Mouse (Mus musculus) heart, adult 18-20 months (tissue): ENCODE results near the gene Hsd3b7. TPM values are rescaled to one million over a fixed set of nuclear protein-coding genes. Genes with fewer than 3 reads are reported as not detected.

ENCODE experiments used
- total RNA-seq, 2 experiments: library from RNA; stranded (reverse); gene quantifications; 2 replicates each; pipeline ENCODE4 v1.2.3; 2021

Hsd3b7 gene
- total RNA-seq, 2 experiments from 2014 or later: 10.8 to 13.9 TPM

Other genes with a start within 250 kb of the Hsd3b7 start
- gene Tmem265, start 239.2 kb upstream of the Hsd3b7 start, total RNA-seq: not detected
- 10 to 100 TPM; 14.9 to 16.4 TPM for gene Phkg2, start 227.3 kb upstream of the Hsd3b7 start, total RNA-seq
- 10 to 100 TPM; 12.6 to 15.4 TPM for gene Ccdc189, start 212.0 kb upstream of the Hsd3b7 start, total RNA-seq
- gene Rnf40, start 211.8 kb upstream of the Hsd3b7 start, total RNA-seq: 10 to 100 TPM; 41.0 to 42.8 TPM
- 10 to 100 TPM; 16.5 TPM for gene Zfp629, start 184.8 kb upstream of the Hsd3b7 start, total RNA-seq
- gene Bcl7c, start 91.7 kb upstream of the Hsd3b7 start, total RNA-seq: 10 to 100 TPM; 34.1 to 35.4 TPM
- 1 to 10 TPM; 8.8 to 9.7 TPM for gene Ctf1, start 87.9 kb upstream of the Hsd3b7 start, total RNA-seq
- not detected for gene Ctf2, start 68.4 kb upstream of the Hsd3b7 start, total RNA-seq
- gene Fbxl19, start 56.1 kb upstream of the Hsd3b7 start, total RNA-seq: 1 to 10 TPM; 3.3 to 4.0 TPM
- gene Orai3, start 30.8 kb upstream of the Hsd3b7 start, total RNA-seq: 10 to 100 TPM; 20.5 to 26.4 TPM
- gene Setd1a, start 23.9 kb upstream of the Hsd3b7 start, total RNA-seq: 10 to 100 TPM; 15.8 to 19.5 TPM
- 1 to 10 TPM; 2.5 to 2.6 TPM for gene Gm49388, start 15.0 kb upstream of the Hsd3b7 start, total RNA-seq
- 10 to 100 TPM; 66.5 to 67.0 TPM for gene Stx4a, start 23.7 kb downstream of the Hsd3b7 start, total RNA-seq
- gene Stx1b, start 23.9 kb downstream of the Hsd3b7 start, total RNA-seq: under 1 TPM; 0.30 to 0.72 TPM
- gene Zfp646, start 75.6 kb downstream of the Hsd3b7 start, total RNA-seq: 10 to 100 TPM; 16.7 to 17.9 TPM
- gene Zfp668, start 76.2 kb downstream of the Hsd3b7 start, total RNA-seq: 1 to 10 TPM; 3.4 to 4.1 TPM
- gene Prss53, start 90.4 kb downstream of the Hsd3b7 start, total RNA-seq: 1 to 10 TPM in 1 of 2 experiments, under 1 TPM in 1; 0.52 to 1.3 TPM
- under 1 TPM in 1 of 2 experiments, not detected in 1; 0.27 TPM for gene Gm21974, start 94.8 kb downstream of the Hsd3b7 start, total RNA-seq
- 10 to 100 TPM; 19.3 to 20.8 TPM for gene Vkorc1, start 95.0 kb downstream of the Hsd3b7 start, total RNA-seq
- gene Bckdk, start 103.5 kb downstream of the Hsd3b7 start, total RNA-seq: 100 to 1,000 TPM; 119 to 128 TPM
- 10 to 100 TPM; 14.1 to 14.6 TPM for gene Kat8, start 111.9 kb downstream of the Hsd3b7 start, total RNA-seq
- under 1 TPM in 1 of 2 experiments, not detected in 1; 0.26 TPM for gene Prss8, start 129.5 kb downstream of the Hsd3b7 start, total RNA-seq
- 1 to 10 TPM; 8.5 to 9.3 TPM for gene Prss36, start 146.1 kb downstream of the Hsd3b7 start, total RNA-seq
- gene Fus, start 166.9 kb downstream of the Hsd3b7 start, total RNA-seq: 100 to 1,000 TPM; 108 to 156 TPM
- gene Pycard, start 193.3 kb downstream of the Hsd3b7 start, total RNA-seq: 10 to 100 TPM in 1 of 2 experiments, 1 to 10 TPM in 1; 9.0 to 10.5 TPM
- gene Trim72, start 203.3 kb downstream of the Hsd3b7 start, total RNA-seq: 100 to 1,000 TPM; 279 to 317 TPM